Comparison of ENCODE assay signal across 8 mouse cellular contexts in genomic region chr5:92083417-92084038, GRCm38 (mm10). TPM values are rescaled to one million over a fixed set of nuclear protein-coding genes. Genes with fewer than 3 reads are reported as not detected.
A peak's percentile ranks its signal among the peaks of the same experiment; 100 is the strongest.
DNase-seq lines count a peak whose midpoint lies in the region; ATAC-seq lines count a peak whose summit lies in the region.

G3bp2 (minus strand) TSS chr5:92083719.

- peak within 1 kb of the TSS; percentile 96 for H3K9ac ChIP-seq in lung, embryonic 16.5 days (ENCODE audit: low read length)

- H3K4me1 ChIP-seq in lung, embryonic 16.5 days (replicated peaks; ENCODE audit: control insufficient read depth, insufficient read depth, low read length) = peaks cover 17% of the 10 kb centered on the region

- H3K4me3 ChIP-seq in lung, embryonic 16.5 days (ENCODE audit: low read length) = peak within 1 kb of the TSS; percentile 100

- no peaks in the 10 kb centered on the region; the same call in 1 of the 2 replicates for H3K9me3 ChIP-seq in lung, embryonic 16.5 days (ENCODE audit: control insufficient read depth, low read length)

- WGBS in lung, embryonic 16.5 days = under 1% methylated on average over 62 of the region's 65 CpGs

- peak within 1 kb of the TSS; percentile 81 for H3K4me2 ChIP-seq in lung, embryonic 16.5 days (ENCODE audit: low read depth, low read length)

- H3K27ac ChIP-seq in lung, embryonic 16.5 days (ENCODE audit: low read length) = peak within 1 kb of the TSS; percentile 99

- H3K27me3 ChIP-seq in lung, embryonic 16.5 days (ENCODE audit: control insufficient read depth, insufficient read depth, low read depth, low read length) = no peaks in the 10 kb centered on the region

- ATAC-seq in hematopoietic stem cell, adult 5-6 weeks (replicated peaks in 1 of 2; ENCODE audit: insufficient read depth in 1 of 2, low FRiP score in 2 of 2, low TSS enrichment in 1 of 2, low read depth in 1 of 2, poor library complexity in 2 of 2, severe bottlenecking in 2 of 2) = peak; percentile 95 to 96
- peak; percentile 98 for ATAC-seq in lung, embryonic 16.5 days (ENCODE audit: low read depth)

- peak; percentile 96 for DNase-seq in MEL-GATA-1-ER (ENCODE audit: extremely low read depth, low read depth)
- peak; percentile 95 for DNase-seq in cerebellum, adult 8-10 months
- DNase-seq in forelimb bud, embryonic 11.5 days (ENCODE audit: low read depth, low spot score) = peak; percentile 98
- peak; percentile 85 for DNase-seq in layer of hippocampus, adult 9-10 months (ENCODE audit: low spot score)
- DNase-seq in ovary, postnatal 10 days (ENCODE audit: low spot score) = peak; percentile 95
- peak; percentile 97 to 98 for DNase-seq in thymus, postnatal 10 days (ENCODE audit: low spot score in 2 of 2)

- no peaks in the 10 kb centered on the region for H3K36me3 ChIP-seq in lung, embryonic 16.5 days (ENCODE audit: control insufficient read depth, insufficient read depth, low read length)

RNA-seq across cellular contexts. Expression of gene G3bp2, which starts in this region (rescaled TPM):
- total RNA-seq in hematopoietic stem cell, adult 5-6 weeks (2017) = 131 and 135 TPM in 2 replicates
- 124 and 144 TPM in 2 replicates for polyA plus RNA-seq in lung, embryonic 16.5 days (2015; fragmentation: Nextera tagmentation; extraction: Ambion mirVana)

Comparison
In these comparisons a context has a peak if more than half of its experiments do, and no peak if none do; other contexts are left out.
1. Peak in every context shown above with its lines: DNase-seq, ATAC-seq, H3K4me3 ChIP-seq and H3K27ac ChIP-seq.